Mouse (Mus musculus) spleen, embryonic (tissue): ENCODE data around the gene Skp1a.

Source experiments
- CTCF ChIA-PET: fragments of 350-600 bp; sonication (Branson Sonifier 250); formaldehyde crosslinking; loops from one replicate; lab custom pipeline; 2022; lab: Charles Lee

Skp1a gene

GRCm38 (mm10) chr11:52252692-52253091 lies 20.9 kb downstream of the Skp1a start:
- CTCF ChIA-PET, result interaction anchor here (0.9 to 1.0 kb wide), 2 partner anchors 12 to 50 kb away, joined by 3 to 5 read pairs; no protein-coding TSS in a partner anchor

GRCm38 (mm10) chr11:52253674-52254375 lies 22.0 kb downstream of the Skp1a start:
- CTCF ChIA-PET, result interaction anchor here (0.6 to 1.1 kb wide), 3 partner anchors 11 to 89 kb away, joined by 3 to 9 read pairs (median 5); no protein-coding TSS in a partner anchor

GRCm38 (mm10) chr11:52255077-52255476 lies 23.3 kb downstream of the Skp1a start:
- CTCF ChIA-PET, result no interaction called here

GRCm38 (mm10) chr11:52257376-52257775 lies 25.6 kb downstream of the Skp1a start:
- CTCF ChIA-PET, result no interaction called here

GRCm38 (mm10) chr11:52258711-52259110 lies 26.9 kb downstream of the Skp1a start:
- CTCF ChIA-PET, result no interaction called here

- CTCF ChIA-PET, result interaction anchor here (0.5 kb wide), 1 partner anchor 58 kb away, joined by 8 read pairs; no protein-coding TSS in a partner anchor
Measured at GRCm38 (mm10) chr11:52260878-52261277, 29.1 kb downstream of the Skp1a start.

GRCm38 (mm10) chr11:52261937-52262336 lies 30.1 kb downstream of the Skp1a start:
- CTCF ChIA-PET, result interaction anchor here (0.5 kb wide), 1 partner anchor 31 kb away, joined by 6 read pairs; no protein-coding TSS in a partner anchor

GRCm38 (mm10) chr11:52262338-52262737 lies 30.5 kb downstream of the Skp1a start:
- CTCF ChIA-PET, result no interaction called here

- CTCF ChIA-PET, result no interaction called here
Measured at GRCm38 (mm10) chr11:52264871-52265270, 33.1 kb downstream of the Skp1a start.

- CTCF ChIA-PET, result interaction anchor here (0.6 kb wide), 1 partner anchor 196 kb away, joined by 5 read pairs; no protein-coding TSS in a partner anchor
Measured at GRCm38 (mm10) chr11:52265616-52266307, 34.0 kb downstream of the Skp1a start.

- CTCF ChIA-PET, result interaction anchor here (0.5 kb wide), 1 partner anchor 68 kb away, joined by 3 read pairs; no protein-coding TSS in a partner anchor
Measured at GRCm38 (mm10) chr11:52267271-52267670, 35.5 kb downstream of the Skp1a start.

GRCm38 (mm10) chr11:52268104-52268835 lies 36.5 kb downstream of the Skp1a start:
- CTCF ChIA-PET, result interaction anchor here (0.5 kb wide), 1 partner anchor 67 kb away, joined by 3 read pairs; no protein-coding TSS in a partner anchor

- CTCF ChIA-PET, result interaction anchor here (0.8 kb wide), 1 partner anchor 29 kb away, joined by 3 read pairs; no protein-coding TSS in a partner anchor
Measured at GRCm38 (mm10) chr11:52269841-52270240, 38.0 kb downstream of the Skp1a start.

- CTCF ChIA-PET, result interaction anchor here (0.5 kb wide), 1 partner anchor 150 kb away, joined by 5 read pairs; no protein-coding TSS in a partner anchor
Measured at GRCm38 (mm10) chr11:52271765-52272495, 40.1 kb downstream of the Skp1a start.

GRCm38 (mm10) chr11:52272619-52273018 lies 40.8 kb downstream of the Skp1a start:
- CTCF ChIA-PET, result interaction anchor here (0.5 kb wide), 1 partner anchor 149 kb away, joined by 5 read pairs; no protein-coding TSS in a partner anchor

GRCm38 (mm10) chr11:52273183-52273941 lies 41.6 kb downstream of the Skp1a start:
- CTCF ChIA-PET, result no interaction called here

GRCm38 (mm10) chr11:52273942-52274330 lies 42.1 kb downstream of the Skp1a start:
- CTCF ChIA-PET, result no interaction called here

GRCm38 (mm10) chr11:52274456-52275112 lies 42.8 kb downstream of the Skp1a start:
- CTCF ChIA-PET, result no interaction called here

GRCm38 (mm10) chr11:52275366-52275765 lies 43.6 kb downstream of the Skp1a start:
- CTCF ChIA-PET, result interaction anchor here (0.5 to 0.6 kb wide), 2 partner anchors 106 to 184 kb away, joined by 7 to 8 read pairs; no protein-coding TSS in a partner anchor
